Mouse (Mus musculus) MEL (cell line): ENCODE measurements around the gene Add1. TPM values are rescaled to one million over a fixed set of nuclear protein-coding genes. Genes with fewer than 3 reads are reported as not detected.

Source experiments
- DNase-seq: peaks from one replicate; pipeline ENCODE4 v3.0.0; 2011; ENCODE audit warnings: low read depth, low spot score
- H3K27ac ChIP-seq: 2 replicates; pipeline ENCODE4 v1.5.1; 2012; ENCODE audit warnings: low read depth, mild to moderate bottlenecking, control low read depth, low read length, moderate library complexity; ENCODE audit not compliant: control insufficient read depth
- H3K27me3 ChIP-seq, 2 experiments: fragments of 150-350 bp in 1 of 2; sonication (generic) in 1 of 2; 2 replicates each; pipeline ENCODE4 v1.6.1; 2012; ENCODE audit warnings: low read length in 2 of 2, mild to moderate bottlenecking in 2 of 2, improper control_type of control experiment in 1 of 2, moderate library complexity in 1 of 2; ENCODE audit not compliant: insufficient read depth in 2 of 2, control insufficient read depth in 1 of 2
- H3K36me3 ChIP-seq, 2 experiments: 2 replicates each; pipeline ENCODE4 v1.6.1; 2012 to 2014; ENCODE audit warnings: low read length in 2 of 2, improper control_type of control experiment in 1 of 2, inconsistent platforms in 1 of 2, mild to moderate bottlenecking in 1 of 2; ENCODE audit not compliant: insufficient read depth in 2 of 2, control insufficient read depth in 1 of 2
- H3K4me1 ChIP-seq, 2 experiments: fragments of 150-350 bp in 1 of 2; sonication (generic) in 1 of 2; 2 replicates each; pipeline ENCODE4 v1.6.1; 2012; ENCODE audit warnings: low read length in 2 of 2, improper control_type of control experiment in 1 of 2, mild to moderate bottlenecking in 1 of 2; ENCODE audit not compliant: insufficient read depth in 2 of 2, control insufficient read depth in 1 of 2
- H3K4me3 ChIP-seq, 2 experiments: fragments of 150-350 bp in 1 of 2; sonication (generic) in 1 of 2; 2 replicates each; pipeline ENCODE4 v1.5.1; 2012; ENCODE audit warnings: low read depth in 2 of 2, low read length in 2 of 2, mild to moderate bottlenecking in 2 of 2, moderate library complexity in 2 of 2, control low read depth in 1 of 2, improper control_type of control experiment in 1 of 2; ENCODE audit not compliant: control insufficient read depth in 1 of 2, insufficient read depth in 1 of 2
- H3K79me2 ChIP-seq: 2 replicates; pipeline ENCODE4 v1.6.1; 2012; ENCODE audit warnings: mild to moderate bottlenecking, low read length, moderate library complexity; ENCODE audit not compliant: control insufficient read depth, poor library complexity, insufficient read depth
- H3K9ac ChIP-seq: 2 replicates; pipeline ENCODE4 v1.6.1; 2012; ENCODE audit warnings: low read depth, mild to moderate bottlenecking, control low read depth, low read length, moderate library complexity; ENCODE audit not compliant: control insufficient read depth, poor library complexity, severe bottlenecking
- H3K9me3 ChIP-seq: fragments of 150-350 bp; sonication (generic); replicated peaks from 2 replicates; pipeline ENCODE4 v1.6.1; 2012; ENCODE audit warnings: mild to moderate bottlenecking, low read length, improper control_type of control experiment, moderate library complexity; ENCODE audit not compliant: insufficient read depth
- CHD2 ChIP-seq: IDR thresholded peaks from 2 replicates; pipeline ENCODE4 v1.6.1; 2011; ENCODE audit warnings: low read length, improper control_type of control experiment
- E2F4 ChIP-seq: IDR thresholded peaks from 2 replicates; pipeline ENCODE4 v1.6.1; 2011; ENCODE audit warnings: low read depth, low read length, improper control_type of control experiment, borderline replicate concordance
- ELF1 ChIP-seq: IDR thresholded peaks from 2 replicates; pipeline ENCODE4 v1.6.1; 2014; ENCODE audit warnings: low read depth, mild to moderate bottlenecking, inconsistent platforms, low read length, improper control_type of control experiment, moderate library complexity
- EP300 ChIP-seq, 2 experiments: IDR thresholded peaks; 2 replicates each; pipeline ENCODE4 v1.6.1; 2011; ENCODE audit warnings: improper control_type of control experiment in 2 of 2, low read length in 2 of 2, low read depth in 1 of 2, mild to moderate bottlenecking in 1 of 2
- ETS1 ChIP-seq: IDR thresholded peaks from 2 replicates; pipeline ENCODE4 v1.6.1; 2012; ENCODE audit warnings: low read depth, mild to moderate bottlenecking, inconsistent platforms, low read length, improper control_type of control experiment, moderate library complexity
- GATA1 ChIP-seq: IDR thresholded peaks from 2 replicates; pipeline ENCODE4 v1.6.1; 2011; ENCODE audit warnings: low read depth, low read length, improper control_type of control experiment
- JUND ChIP-seq: IDR thresholded peaks from 2 replicates; pipeline ENCODE4 v1.6.1; 2011; ENCODE audit warnings: low read depth, mild to moderate bottlenecking, improper control_type of control experiment, low read length
- KAT2A ChIP-seq: conservative IDR thresholded peaks from 2 replicates; pipeline ENCODE4 v1.6.1; 2012; ENCODE audit warnings: low read depth, low read length, improper control_type of control experiment, inconsistent platforms
- MAFK ChIP-seq: IDR thresholded peaks from 2 replicates; pipeline ENCODE4 v1.6.1; 2011; ENCODE audit warnings: low read depth, mild to moderate bottlenecking, low read length, improper control_type of control experiment, borderline replicate concordance
- MAX ChIP-seq: IDR thresholded peaks from 2 replicates; pipeline ENCODE4 v1.6.1; 2011; ENCODE audit warnings: low read length, improper control_type of control experiment
- MEF2A ChIP-seq: IDR thresholded peaks from 2 replicates; pipeline ENCODE4 v1.6.1; 2014; ENCODE audit warnings: low read depth, mild to moderate bottlenecking, inconsistent platforms, low read length, improper control_type of control experiment; ENCODE audit not compliant: poor library complexity, insufficient replicate concordance, severe bottlenecking; ENCODE audit errors: extremely low read depth
- POLR2A ChIP-seq, 2 experiments: IDR thresholded peaks; 2 replicates each; pipeline ENCODE4 v1.6.1; 2011 to 2012; ENCODE audit warnings: low read length in 2 of 2, mild to moderate bottlenecking in 2 of 2, control low read depth in 1 of 2, improper control_type of control experiment in 1 of 2, low read depth in 1 of 2, moderate library complexity in 1 of 2; ENCODE audit not compliant: control insufficient read depth in 1 of 2, insufficient read depth in 1 of 2, poor library complexity in 1 of 2
- RAD21 ChIP-seq: IDR thresholded peaks from 2 replicates; pipeline ENCODE4 v1.6.1; 2011; ENCODE audit warnings: mild to moderate bottlenecking, low read depth, low read length, improper control_type of control experiment
- SMC3 ChIP-seq: IDR thresholded peaks from 2 replicates; pipeline ENCODE4 v1.6.1; 2011; ENCODE audit warnings: low read depth, low read length, improper control_type of control experiment
- TBP ChIP-seq: IDR thresholded peaks from 2 replicates; pipeline ENCODE4 v1.8.0; 2011; ENCODE audit warnings: low read depth, low read length, improper control_type of control experiment
- TCF12 ChIP-seq: IDR thresholded peaks from 2 replicates; pipeline ENCODE4 v1.6.1; 2014; ENCODE audit warnings: low read depth, mild to moderate bottlenecking, inconsistent platforms, low read length, improper control_type of control experiment, moderate library complexity
- UBTF ChIP-seq: IDR thresholded peaks from 2 replicates; pipeline ENCODE4 v1.6.1; 2012; ENCODE audit warnings: low read depth, mild to moderate bottlenecking, inconsistent platforms, low read length, improper control_type of control experiment, moderate library complexity, borderline replicate concordance; ENCODE audit not compliant: insufficient read depth
- USF1 ChIP-seq: IDR thresholded peaks from 2 replicates; pipeline ENCODE4 v1.6.1; 2014; ENCODE audit warnings: low read depth, mild to moderate bottlenecking, inconsistent platforms, low read length, improper control_type of control experiment, moderate library complexity
- polyA plus RNA-seq, 2 experiments: library from polyadenylated mRNA; stranded (reverse) in 1 of 2; unstranded in 1 of 2; fragments of >175 nt in 1 of 2; fragments of >200 nt in 1 of 2; gene quantifications; 2 replicates each; pipeline versions ENCODE4 v1.2.1 to v1.2.4; 2012; ENCODE audit warnings: low replicate concordance in 2 of 2, low read depth in 1 of 2; ENCODE audit not compliant: insufficient read length in 2 of 2, insufficient read depth in 1 of 2, missing spikeins in 1 of 2
- total RNA-seq: library from RNA; depleted of rRNA; stranded (reverse); fragments of 300-350 nt; gene quantifications from 2 replicates; pipeline ENCODE4 v1.2.3, GENCODE M21; 2012

The Add1 gene
- total and polyA plus RNA-seq, 3 experiments, result 79.3 to 127 TPM; not detected in 1

DNA sequence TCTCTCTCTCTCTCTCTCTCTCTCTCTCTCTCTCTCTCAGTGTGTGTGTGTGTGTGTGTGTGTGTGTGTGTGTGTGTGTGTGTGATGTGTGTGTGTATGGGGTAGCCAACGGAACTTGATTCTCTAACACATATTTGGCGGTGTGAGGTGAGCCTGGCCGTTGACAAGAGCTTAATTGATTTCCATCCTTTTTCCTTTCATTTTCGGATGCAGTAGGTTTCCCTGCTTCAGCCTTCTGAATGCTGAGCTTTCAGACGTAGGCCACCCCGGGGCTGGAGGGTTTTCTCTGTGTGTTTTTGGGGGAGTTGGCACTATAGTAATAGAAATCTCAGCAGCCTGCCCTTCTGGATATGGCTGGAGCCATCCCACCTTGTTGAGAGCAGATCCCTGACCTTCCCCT, 23.2 kb upstream of the Add1 start:
- H3K4me1 ChIP-seq, result peaks cover 0 to 6% of the 10 kb centered on the region in 2 experiments; a peak in 1 of 4 replicates
- no peaks in the 10 kb centered on the region for H3K9me3 ChIP-seq
- H3K36me3 ChIP-seq, result no peaks in the 10 kb centered on the region; a peak in 1 of 4 replicates
- H3K4me3 ChIP-seq, result no peak overlapping the region
- no peak overlapping the region for H3K9ac ChIP-seq
- no peak overlapping the region for H3K27ac ChIP-seq
- TF ChIP-seq USF1 (no peak), ELF1 (no peak), MEF2A (no peak), TBP (no peak), TCF12 (no peak), POLR2A (IDR thresholded peaks at IDR 0.05; ENCODE audit: control insufficient read depth in 1 of 2, insufficient read depth in 1 of 2, low read depth in 1 of 2, low read length in 2 of 2, poor library complexity in 1 of 2) (no peak), SMC3 (no peak), KAT2A (no peak), JUND (no peak), E2F4 (no peak), RAD21 (no peak), UBTF (no peak), CHD2 (no peak), ETS1 (no peak), GATA1 (no peak), EP300 (IDR thresholded peaks at IDR 0.05; ENCODE audit: low read depth in 1 of 2, low read length in 2 of 2) (no peak)
- no peaks in the 10 kb centered on the region for H3K79me2 ChIP-seq
- no peak for DNase-seq
- no peaks in the 10 kb centered on the region for H3K27me3 ChIP-seq

GRCm38 (mm10) chr5:34551821-34552220, 21.6 kb upstream of the Add1 start:
- no peaks in the 10 kb centered on the region; a peak in 2 of 4 replicates for H3K36me3 ChIP-seq
- TF ChIP-seq MAX, result no peak
- no peak for TF ChIP-seq MAFK
- no peak for TF ChIP-seq TCF12
- no peak for DNase-seq
- H3K4me3 ChIP-seq, result no peak overlapping the region
- no peaks in the 10 kb centered on the region for H3K9me3 ChIP-seq
- H3K27ac ChIP-seq, result no peak overlapping the region
- H3K79me2 ChIP-seq, result no peaks in the 10 kb centered on the region
- peaks cover 0 to 6% of the 10 kb centered on the region in 2 experiments; a peak in 1 of 4 replicates for H3K4me1 ChIP-seq
- H3K27me3 ChIP-seq, result no peaks in the 10 kb centered on the region
- no peak overlapping the region for H3K9ac ChIP-seq
